Mouse (Mus musculus) thymus, postnatal 0 days (tissue): ENCODE measurements at regions not wholly inside any gene's neighbourhood (a gene's known extent, or its start where the extent isn't known, plus 50 kb on each side); places are given as distances from the start of the nearest gene placed in this dataset.

Experiments used
- DNase-seq: peaks from one replicate; pipeline ENCODE4 v3.0.0-alpha.2; 2015; ENCODE audit warnings: low spot score

DNA sequence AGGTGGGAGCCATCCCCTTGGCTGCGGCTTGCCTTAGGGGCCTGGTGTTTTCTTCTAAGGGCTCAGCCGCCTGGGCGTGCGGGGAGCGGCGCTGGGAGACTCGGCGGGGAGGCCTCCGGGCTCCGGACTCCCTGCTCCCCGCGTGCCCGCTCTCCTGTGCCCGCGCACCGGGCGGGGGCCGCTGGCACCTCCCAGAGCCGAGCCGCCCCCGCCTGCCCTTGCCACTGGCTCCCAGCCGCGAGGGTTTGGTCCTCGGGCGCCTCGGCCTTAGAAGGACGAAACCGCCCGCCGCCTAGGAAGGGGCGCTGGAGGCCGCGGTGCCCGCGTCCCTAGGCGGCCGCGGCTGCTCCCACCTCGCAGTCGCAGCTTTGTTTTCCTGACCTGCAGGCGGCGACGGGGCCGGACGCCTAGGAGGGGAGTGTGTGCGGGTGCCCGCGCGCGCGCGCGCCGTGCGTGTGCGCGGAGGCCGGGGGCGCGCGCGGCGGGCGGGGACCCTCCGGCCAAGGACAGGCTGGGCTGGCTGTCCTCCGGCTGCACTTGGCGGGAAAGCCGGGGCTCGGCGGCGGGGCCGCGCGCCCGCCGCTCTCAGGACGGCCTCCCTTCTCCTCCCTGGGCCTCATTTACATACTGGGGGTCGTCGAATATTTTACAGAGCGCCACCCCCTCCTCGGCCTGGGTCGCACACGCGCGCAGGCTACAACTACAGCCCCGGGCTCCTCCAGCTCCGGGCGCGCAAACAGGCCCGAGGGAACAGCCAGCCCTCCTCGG lies 227.1 kb downstream of the Mef2c start:
- DNase-seq: no peak

DNA sequence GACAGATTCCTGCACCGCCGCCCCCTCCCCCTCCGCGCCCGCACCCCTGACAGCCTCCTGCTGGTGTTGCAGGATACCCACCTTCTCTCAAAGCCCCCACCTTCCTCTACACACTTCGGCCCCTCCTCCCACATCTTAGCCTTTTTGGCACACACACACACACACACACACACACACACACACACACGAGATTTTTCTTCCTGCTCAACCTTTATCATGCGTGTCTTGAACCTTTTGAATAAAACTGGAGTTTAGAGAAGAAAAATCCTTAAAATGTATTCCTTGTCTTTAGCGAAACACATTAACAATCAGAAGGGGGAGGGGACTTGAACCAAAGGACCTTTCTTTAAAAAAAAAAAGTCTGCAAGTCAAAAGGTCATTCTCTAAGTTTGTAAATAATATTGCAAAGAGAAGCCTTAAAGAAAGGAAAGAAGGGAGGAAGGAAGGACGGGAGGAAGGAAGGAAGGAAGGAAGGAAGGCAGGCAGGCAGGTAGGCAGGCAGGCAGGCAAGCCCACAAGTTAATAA lies 227.7 kb downstream of the Mef2c start:
- no peak for DNase-seq

DNA sequence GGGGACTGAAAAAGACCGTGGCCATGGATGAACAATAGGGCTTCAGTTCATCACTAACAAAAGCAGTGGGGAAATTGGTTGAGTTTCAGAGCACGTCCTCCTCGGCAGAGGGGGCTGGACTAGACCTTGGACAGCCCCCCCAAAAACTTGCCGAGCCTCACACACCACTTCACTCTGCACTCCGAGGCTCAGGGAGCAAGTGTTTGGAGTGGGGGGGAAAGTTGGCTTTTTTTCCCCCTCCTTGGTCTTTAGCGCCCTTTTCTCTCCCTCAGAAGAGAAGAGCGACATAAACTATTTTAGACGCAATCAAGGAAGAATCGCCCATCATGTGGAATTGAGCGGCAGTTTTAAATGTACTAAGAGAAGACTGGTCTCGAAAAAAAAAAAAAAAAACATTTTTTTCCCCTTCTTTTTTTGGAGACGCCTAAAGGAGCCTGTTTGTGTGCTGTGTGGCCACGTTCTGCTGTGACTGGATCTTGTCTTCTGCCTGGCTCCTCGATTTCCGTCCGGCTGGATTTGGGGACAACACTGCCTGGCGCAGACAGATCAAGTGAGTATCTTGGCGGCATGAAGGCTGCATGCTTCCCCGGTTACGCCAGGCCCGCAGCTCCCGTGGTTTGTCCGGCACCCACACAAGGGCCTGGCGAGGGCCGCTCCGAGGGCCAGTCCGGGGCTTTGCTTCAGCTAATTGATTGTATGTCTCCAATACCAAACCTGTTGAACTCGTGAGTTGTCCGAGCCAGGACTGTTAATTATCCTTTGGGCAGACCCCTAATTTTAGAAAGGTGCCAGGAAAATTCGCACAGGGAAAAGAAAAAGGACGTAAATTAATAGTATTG lies 228.7 kb downstream of the Mef2c start:
- no peak for DNase-seq

DNA sequence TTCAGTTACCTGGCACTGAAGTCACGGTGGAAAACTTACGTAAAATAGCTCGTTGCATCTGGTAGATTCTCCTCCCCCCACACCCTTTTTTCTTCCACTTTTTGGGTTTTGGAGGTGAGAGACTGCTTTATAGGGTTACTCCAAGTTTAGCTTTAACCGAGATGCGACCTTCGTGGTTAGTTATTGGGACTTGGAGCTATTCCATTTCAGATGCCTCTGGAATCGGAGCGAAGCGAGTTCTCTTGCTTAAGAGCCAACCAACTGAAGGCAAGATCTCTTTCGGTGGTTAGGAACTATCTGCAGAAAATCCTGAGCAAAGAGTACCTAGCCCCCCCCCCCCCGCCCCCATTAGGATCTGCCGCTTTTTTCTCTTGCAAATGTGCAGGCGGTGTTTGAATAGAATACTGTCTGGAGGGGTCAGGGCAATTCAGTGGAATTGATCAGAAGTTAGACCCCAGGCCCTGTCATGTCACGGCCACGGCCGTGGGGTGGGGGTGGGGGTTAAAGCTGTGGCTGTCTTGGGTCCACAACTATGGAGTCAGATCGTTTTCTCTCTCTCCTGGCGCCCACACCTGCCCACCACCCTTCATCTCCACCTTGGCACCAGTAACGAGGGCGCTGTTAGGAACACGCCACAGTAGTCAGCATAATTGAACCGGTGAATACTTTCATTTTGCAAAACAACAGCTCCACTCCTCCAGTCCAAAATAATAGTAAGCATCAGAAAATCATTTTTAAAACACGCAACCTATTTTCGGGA lies 229.6 kb downstream of the Mef2c start:
- no peak for DNase-seq

DNA sequence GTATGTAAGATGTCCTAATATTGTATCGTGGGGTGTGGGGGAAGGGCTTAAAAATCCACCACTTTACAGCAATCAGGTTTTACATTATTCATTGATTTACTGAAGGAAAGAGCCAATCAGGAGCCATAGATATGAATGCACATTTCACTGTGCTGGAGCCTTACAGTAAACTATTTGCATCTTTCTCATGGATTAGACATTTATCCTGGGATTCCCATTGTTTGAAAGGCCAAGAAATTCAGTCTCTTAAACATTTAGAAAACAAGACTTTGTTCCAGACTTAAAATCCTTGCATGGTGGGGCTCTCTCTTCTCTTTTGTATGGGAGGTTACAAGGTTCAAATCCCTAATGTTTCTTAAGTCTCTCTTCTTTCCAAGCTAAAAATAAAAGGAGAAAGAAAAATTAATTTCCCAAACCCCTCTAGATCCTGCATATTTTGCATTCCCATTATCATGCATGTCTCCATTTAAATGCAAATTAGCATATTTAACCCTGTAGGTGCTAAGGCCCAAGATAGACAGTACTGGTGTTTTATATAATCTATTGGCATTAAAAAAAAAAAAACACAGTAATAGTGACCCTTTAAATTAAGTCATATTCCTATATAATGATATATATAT lies 230.3 kb downstream of the Mef2c start:
- DNase-seq: no peak

DNA sequence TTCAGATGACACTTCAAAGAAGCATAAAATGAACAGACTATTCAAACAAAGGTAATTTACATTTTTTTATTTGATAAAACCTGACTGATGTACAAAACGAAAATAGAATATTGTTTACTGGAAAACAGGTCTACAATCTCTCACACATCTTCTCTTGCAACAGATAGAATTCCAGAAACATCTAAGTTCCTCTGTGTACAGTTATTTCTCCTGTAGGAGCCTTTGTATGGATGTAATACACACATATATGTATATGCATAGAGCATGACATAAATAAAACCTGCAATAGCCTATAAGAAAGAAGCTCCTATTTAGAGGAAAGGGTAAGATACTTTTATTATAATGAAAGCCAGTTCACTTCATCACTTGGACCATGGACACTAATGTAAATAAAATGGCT lies 230.8 kb downstream of the Mef2c start:
- DNase-seq: no peak

DNA sequence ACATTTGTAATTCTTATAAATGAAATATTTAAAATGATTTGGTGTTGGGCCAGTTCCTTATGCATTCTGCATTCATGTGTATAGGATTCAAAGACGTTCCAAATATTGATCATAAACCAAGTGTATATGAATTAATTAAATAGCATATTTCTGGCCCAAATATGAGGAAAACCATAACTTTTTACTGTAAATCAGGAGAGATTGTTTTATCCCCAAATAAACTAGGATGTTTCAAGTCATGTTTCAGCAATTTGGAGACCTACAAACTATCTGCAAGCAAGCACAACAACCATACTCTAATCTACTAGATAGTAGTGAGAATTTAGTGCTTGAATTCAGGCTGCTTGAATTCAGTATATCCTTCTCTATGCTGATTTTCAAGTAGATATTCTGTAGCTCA lies 231.3 kb downstream of the Mef2c start:
- DNase-seq: no peak

DNA sequence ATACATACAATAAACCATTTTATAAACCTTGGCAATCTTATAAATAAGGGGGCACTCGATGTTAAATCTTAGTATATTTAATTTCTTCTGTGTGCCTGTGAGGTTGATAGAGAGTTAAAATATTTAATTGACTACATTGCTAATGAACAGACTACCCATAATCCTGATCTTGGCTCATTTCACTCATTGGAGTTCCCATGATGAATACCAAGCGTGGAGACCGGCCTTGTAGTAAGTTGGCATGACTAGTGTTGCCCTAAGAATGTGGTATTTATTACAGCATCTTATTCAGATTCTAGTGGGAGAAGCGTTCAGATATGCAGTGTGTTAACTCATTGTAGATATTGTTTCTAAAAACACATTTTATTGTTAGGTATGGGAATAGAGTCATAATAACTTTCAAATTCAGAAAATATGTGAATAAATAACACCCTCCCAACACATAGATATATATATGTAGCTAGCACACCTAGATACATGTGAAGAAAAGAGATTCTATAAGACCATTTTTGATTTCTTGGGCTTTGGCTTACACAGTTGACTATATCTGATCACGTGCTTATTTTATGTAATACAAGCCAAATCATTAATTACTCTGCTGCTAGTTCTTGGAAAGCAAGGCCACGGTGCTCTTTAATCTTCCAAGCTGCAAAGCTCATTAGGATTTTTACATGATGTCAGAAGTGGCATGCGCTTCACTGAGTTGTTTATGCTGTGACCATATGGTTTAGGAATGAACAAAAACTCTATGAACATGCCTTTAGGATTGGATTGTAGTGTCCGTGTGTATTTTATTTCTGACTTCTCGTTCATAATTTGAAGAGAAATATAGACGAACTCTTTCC lies 232.0 kb downstream of the Mef2c start:
- DNase-seq: no peak

DNA sequence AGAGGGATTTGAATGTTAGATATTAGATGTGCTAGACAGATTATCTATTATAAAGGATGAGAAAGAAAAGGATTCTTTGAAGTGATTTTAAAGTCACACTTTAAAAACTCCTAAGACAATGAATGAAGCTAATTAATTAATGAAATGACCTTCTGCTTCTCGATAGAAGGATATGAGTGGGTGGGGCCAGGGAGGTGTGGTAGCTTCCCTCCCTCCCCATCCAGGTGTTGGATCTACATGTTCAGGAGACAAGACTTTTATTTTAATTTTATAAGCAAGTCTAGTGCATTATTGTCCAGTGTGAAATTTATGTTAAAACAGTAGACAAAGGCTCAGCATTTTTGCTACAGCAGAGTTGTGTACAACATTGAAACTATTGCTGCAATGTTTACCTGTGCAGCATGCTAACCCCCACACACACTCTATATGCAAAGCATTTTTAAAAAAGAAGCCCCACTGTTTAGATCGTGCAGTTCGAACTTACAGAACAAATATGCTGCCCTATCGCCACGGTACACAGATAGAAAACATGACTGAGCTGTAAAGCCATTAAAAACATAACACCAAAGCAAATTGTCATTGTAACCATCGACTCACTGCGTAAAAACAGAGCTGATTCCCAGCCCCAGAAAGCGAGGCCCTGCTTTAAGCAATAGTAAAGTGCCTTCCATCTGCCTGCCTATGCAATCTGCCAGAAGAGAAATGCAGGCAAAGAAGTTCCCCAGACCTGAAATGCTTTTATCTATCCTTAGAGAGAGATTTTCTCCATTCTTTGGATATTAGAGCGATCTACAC lies 233.4 kb downstream of the Mef2c start:
- DNase-seq: no peak

DNA sequence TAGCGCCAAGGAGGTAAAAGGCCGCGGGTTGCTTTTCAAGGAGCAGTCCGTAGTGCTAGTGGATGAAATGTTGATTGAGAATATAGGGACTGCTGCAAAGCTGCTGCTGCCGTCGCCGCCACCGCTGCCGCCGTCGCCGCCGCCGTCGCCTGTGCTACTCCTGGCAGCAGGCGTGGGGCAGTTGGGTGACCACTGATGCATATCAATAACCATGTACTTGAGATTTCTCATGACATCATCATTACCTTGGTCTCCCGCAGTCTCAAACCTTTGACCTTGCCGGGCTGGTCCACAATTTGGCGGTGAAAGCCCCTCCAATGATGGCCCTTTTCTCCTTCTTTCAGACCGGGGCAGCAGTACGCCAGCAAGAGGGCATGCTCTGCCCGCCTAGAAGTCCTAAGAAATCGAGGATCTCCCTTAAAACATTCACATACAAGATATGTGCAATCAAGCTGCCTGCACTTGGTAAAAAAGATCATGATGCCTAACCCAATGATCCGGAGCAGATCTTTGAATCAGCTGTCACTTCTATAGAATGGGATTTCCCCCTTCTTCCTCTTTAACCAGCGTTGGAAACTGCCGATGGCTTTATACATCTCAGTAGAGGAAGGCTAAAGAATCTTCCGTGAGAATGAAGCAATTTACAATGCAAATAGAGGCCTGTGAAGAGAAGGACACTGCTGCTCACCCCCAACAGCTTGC lies 234.1 kb downstream of the Mef2c start:
- no peak for DNase-seq

DNA sequence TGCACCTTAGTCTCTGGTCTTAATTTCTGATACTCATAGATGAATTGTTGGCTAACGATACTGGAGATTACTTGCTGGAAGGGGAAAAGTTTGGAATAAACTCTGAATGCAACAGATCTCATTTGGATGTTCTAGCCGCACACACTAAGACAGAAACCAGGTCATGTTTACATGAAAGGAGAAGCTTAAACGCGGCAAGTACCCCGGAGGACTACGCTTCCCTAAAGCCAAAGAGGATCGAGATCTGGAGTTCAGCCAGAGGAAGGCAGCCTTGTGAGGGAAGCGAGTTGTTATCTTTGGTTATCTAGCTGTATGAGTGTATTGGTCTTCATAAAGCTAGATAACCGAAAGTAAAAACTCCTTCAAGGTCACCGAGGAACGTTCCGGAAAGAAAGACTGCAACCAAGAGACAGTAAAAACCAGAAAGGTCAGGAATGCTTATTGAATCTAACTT lies 234.7 kb downstream of the Mef2c start:
- DNase-seq: no peak

DNA sequence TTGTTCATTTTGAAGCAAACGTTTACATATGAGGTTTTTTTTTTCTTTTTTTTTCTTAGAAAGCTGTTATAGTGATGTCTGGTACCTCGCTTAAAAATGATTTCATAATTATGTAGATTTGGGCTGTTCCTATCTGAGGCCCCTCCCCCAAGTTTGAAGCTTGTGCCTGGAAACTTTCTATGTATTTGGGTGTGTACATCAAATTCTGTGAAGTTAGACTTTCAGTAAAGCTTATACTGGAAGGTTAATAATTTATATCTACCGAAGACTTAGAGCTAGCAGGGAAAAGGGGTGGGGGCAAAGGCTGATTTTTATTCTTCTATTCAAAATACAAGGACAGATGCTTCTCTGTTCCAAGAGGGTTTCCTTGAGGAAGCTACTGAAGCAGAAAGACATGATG lies 235.3 kb downstream of the Mef2c start:
- no peak for DNase-seq

DNA sequence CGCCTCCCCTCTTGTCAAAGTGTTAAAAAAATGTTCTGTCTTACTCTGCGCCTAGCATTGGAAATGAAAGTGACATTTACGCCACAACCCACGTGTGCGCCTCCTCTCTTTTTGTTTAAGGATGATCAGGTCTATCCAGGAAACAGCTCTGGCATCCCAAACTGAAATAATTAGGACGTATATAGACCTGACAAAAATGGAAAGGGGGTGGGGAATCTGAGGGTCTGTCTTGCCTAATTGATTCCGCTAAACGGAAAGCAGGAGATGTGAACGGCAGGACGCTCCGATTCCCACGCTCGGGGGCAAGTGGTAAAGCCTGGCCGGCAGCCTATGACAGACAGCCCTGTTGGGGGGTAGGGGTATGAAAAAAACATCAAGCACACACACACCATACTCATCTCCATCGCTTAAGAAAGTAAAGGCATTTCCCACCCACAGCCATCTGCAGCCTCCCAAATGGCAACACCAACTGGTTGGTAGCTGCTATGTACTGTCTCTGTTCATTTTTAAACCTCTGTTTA lies 235.8 kb downstream of the Mef2c start:
- DNase-seq: no peak

DNA sequence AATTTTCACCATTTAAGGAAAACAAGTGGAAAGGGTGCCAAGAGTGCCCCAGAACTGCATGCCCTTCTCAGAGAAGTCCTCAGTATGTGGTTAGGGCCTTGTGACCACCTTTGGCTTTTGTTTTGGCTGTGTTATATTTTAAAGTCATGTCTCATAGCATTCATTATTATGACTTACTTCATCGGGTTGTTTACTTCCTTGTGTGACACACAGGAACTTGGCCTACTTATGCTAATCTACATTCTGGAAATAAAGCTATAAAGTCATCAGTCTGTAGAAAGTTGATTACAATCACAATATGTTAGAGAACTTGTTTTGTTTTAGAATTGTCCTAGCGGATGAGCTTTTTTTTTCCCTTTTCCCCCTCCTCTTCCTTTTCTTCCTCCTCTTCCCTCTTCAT lies 236.3 kb downstream of the Mef2c start:
- no peak for DNase-seq

DNA sequence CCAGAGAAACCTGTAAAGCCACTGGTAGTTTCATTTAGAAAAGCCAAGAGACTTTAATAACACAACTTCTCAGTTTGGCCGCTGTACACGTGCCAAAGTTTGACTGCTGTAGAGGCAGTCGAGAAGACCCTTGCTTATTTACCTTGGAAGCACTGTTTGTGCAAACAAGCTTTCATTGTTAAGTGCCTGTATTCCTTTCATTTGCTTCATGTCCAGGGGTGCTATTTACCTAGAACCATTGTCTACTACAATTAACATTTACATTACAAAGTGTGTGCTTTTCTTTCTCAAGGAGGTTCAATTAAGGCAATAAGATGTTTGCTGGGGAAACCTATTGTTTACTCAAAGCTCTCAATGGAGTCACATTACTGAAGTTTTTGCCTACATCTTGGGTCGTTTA lies 236.9 kb downstream of the Mef2c start:
- no peak for DNase-seq

DNA sequence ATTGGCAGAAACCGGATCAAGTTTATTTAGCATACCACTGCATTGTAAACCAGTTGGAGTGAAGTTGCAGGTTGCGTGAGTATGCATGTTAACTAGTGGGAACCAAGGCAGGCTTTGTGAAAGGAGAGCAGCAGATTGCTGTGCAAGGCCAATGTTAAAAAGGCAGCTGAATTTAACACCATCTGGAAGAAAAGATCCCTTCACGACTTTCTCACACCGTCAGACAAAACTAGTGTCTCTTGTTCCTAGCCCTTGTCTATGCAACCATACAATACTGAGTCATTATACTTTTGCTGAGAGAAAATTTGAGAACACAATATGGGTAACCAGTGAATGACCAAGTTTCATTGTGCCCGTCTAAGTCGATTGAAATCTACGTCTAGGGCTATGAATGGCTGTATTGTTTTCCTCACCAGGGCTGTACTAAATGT lies 237.8 kb downstream of the Mef2c start:
- DNase-seq: no peak

DNA sequence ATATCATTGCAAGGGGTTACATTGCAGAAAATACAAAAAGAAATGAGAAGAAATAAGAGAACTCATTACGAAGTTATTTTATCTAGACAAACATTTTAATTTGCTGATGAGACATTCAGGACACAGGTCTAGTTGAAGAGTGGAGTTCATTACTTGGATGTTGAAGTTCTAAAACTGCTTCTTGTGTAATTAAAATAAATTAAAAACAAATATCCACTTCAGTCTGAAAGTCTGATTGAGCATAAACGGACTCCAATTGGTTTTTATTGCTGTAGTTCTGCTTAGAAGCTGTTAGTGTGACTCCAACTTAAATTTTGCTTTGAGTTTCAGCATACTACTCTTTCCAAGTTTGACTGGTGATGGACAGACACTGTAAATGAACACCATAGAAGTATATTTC lies 238.3 kb downstream of the Mef2c start:
- DNase-seq: no peak

DNA sequence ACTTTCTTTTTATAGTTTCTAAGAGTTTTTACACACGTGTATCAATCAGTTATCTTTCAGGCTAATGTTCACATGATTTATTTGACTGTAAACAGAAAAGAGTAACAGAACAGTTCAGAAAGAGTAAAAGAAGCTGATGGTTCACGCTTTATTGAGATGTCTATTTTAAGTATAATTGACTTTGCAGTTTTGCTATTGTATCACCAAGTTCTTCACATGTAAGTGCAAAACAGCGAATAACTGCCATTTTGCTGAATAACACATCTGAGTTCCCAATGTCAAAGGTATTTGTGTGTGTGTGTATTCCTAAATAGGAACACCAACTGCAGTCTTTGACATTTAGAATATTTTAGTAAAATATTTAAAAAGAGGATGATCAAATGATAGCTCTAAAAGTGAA lies 238.7 kb downstream of the Mef2c start:
- DNase-seq: no peak

DNA sequence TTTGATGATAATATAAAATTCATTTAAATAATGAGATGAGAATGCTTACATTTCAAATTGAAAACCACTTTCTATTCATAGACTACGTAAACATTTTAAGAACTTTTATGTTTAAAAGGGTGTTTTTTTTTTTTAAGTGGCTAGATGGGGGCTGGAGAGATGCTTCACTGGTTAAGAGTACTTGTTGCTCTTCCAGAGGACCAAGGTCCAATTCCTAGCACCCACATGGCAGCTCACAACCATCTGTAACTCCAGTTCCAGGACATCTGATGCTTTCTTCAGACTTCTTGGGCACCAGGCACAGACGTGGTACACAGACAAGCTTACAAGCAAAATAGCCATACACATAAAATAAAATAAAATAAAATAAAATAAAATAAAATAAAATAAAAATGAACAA lies 239.5 kb downstream of the Mef2c start:
- no peak for DNase-seq
